Mouse (Mus musculus) left cerebral cortex, postnatal 36 days (tissue): ENCODE results near the gene Gfpt2. TPM values are rescaled to one million over a fixed set of nuclear protein-coding genes. Genes with fewer than 3 reads are reported as not detected.
"Not testable (repeated sequence)": the region's sequence is repeated elsewhere in the genome, so short reads cannot be mapped to it uniquely, and the experiment has no call there.

Experiments used
- DNase-seq, 2 experiments: peaks; one replicate each; pipeline ENCODE4 v3.0.0; 2021 to 2022; ENCODE audit warnings: low spot score in 2 of 2, mixed read lengths in 1 of 2
- intact Hi-C: fragments of 180-260 bp; cut with DNase I; formaldehyde crosslinking; loops from one replicate; pipeline ENCODE4 v1.15.1; 2025
- total RNA-seq, 2 experiments: library from RNA; stranded (reverse); gene quantifications; 2 replicates each; pipeline ENCODE4 v1.2.3; 2021

Gfpt2 gene
- total RNA-seq: 1 to 10 TPM; 7.6 to 8.0 TPM

DNA sequence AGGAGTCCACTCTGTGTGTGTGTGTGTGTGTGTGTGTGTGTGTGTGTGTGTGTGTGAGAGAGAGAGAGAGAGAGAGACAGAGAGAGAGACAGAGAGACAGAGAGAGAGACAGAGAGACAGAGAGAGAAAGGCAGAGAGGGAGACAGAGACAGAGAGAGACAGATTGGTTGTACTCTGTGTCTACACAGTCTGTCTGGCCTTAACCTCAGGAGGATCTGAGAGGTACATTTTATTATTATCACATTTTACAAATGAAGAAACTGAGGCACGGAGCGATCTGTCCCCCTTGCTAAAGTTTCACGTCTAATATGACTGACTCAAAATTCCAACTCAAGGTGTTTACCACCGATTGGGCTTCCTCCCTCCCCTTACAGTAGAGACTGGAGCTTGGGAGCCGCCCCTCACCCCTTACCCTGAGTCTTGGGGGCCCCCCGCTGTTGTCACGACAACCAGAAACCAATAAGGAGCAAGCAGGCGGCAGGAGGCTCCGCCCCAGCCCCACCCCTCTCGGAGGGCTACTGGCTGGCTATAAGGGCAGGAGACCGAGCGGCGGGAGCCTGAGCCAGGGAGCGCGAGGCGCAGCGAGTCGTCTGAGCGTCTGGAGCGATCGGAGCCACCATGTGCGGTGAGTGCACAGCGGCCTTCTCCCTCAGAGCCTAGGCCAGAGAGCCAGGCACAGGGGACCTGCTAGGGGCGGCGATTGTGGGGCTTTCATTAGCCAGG, at the start of gene Gfpt2:
Gfpt2 (plus strand) TSS at position 560 of the 723 bp plus-strand sequence.
- DNase-seq: peak; percentile 62 to 78
- intact Hi-C loops: loop anchor here (5.0 kb wide), 1 partner anchor 66 kb away; no protein-coding TSS in a partner anchor

DNA sequence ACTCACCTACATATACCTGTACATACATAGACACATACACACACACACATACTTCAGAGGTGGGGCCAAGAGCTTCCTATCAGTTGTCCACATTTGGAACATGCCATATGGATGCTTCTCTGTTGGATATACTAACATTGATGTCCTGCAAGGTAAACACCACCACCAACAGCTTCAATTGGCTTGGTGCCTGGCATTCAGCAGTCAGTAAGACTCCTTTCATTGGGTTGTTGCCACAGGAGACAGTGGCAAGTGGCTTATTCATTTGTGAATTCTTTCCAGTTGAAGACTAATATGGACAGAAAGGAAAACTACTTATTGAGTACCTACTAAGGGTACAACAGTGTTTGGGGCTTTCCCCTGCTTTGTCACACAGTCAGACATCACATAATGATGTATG, 49.0 kb upstream of the Gfpt2 start:
- intact Hi-C loops: no loop called here
- DNase-seq: no peak

DNA sequence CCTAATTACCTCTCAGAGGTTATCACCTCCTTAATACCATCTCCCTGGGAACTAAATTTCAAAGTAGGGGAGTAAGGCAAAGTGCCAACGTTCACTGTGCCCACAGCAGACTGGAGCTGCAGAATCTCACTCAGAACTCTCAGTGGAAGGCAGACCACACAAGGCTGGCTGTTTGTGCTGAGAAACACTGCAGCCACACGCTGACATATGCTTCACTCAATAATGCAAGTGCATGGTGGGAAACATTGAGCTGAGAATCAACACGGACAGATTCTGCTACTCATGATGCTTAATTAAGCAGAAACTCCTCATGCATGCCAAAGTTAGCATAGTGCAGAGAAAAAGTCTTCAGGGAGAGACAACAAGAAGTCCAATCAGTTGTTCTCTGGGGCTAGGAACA, 48.1 kb upstream of the Gfpt2 start:
- DNase-seq: no peak
- intact Hi-C loops: no loop called here

DNA sequence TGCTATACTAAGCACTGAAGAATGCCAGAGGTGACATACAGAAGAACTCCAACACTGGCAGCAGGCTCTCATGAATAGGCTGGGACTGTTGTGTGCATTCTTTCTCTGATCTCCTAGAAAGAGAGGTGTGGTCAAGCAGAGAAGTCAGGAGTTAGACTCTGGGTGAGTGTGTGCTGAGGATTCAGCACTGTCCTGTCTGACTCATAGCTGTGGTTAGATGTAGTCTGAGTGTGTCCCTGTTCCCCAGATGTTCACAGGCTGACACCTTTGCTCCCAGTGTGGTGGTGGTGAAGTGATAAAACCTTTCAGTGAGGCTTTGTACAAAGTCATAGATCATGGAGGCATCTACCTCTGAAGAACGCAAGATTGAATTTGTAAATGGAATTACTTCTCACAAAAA, 47.2 kb upstream of the Gfpt2 start:
- intact Hi-C loops: no loop called here
- DNase-seq: no peak

DNA sequence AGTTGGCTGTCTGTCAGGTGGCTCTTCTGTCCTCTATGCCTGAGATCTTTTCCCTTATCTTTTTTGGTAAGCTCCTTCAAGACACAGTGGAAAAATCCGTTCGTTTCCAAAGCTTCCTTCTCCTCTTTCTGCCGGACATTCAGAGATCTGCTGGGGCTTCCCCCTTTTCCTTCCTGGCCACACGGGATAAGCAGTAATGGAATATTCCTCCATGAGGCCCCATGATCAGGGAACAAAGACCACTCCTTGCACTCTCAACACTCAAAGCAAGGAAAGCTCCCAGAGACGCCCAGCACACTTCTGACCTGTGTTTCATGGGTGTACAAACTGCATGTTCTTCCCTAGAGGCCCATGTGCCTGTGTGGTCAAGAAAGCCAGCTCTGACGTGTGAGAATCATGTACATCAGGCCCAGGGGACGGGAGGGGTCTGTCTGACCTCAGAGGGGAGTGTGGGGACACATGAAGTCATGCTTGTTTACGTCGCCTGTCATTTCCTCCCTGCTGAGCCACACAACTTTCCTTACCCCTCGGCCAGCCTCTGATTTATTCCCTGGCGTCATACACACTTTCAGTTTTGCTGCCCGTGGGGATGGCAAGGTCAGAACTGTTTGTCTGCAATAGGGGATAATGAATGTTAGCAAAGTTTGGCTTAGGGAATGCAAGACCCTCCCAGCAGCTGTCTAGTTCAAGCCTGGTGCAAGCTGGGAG, 38.9 kb upstream of the Gfpt2 start:
- intact Hi-C loops: no loop called here
- DNase-seq: no peak

DNA sequence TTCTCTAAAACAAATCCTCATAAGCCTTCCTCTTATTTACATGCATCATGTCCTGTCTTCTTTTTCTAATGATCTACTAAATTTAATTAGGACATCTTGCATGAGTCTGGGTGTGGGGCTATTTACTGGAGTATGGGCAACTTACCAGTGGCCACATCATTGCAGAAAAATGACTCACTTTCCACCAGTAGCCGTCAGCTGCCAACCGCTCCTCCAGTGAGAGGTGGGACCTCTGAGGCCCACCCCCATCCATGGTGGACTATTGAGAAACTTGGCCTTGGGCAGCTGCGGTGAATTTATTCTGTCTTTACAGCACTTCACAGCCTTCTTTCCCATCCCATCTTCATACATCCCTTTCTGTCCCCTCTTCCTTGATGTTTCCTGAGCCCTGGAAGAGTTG, 35.9 kb upstream of the Gfpt2 start:
- intact Hi-C loops: no loop called here
- DNase-seq: no peak

DNA sequence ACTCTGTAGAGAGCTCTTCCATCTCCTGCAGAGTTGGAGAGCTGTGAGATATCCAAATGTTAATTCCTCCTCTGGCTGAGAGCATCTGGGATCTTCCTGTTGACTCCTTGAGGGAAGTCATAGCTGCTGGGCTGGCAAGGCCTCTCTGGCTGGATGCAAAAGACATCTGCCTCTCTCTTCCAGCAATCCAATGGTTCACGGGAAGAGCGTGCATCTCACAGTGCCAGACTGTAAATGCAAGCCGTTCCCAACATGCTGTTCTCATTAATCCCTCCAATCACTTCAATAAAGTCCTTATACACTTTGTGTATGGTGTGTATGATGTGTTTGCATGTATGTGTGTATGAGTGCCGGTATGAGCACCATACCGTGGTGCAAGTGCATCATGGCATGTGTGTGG, 32.8 kb upstream of the Gfpt2 start:
- intact Hi-C loops: no loop called here
- DNase-seq: no peak

DNA sequence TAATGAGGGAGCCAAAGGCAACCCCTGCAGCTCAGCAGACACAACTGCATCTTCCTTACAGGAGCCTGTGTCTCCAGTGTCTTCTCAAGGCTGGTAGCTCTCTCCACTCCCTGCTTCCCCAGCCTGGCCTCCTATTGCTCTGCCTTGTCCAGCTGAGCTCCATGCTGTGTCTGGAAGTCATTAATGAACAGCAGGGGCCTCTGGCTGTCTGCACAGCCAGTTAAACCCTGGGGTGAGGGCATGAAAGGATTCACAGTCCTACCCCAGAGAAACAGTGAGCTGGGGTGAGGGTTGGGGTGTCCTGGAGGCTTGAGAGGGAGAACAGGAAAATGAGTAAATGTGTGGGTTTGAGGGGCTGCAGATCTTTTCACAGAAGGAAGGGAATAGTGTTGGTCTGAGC, 30.4 kb upstream of the Gfpt2 start:
- intact Hi-C loops: no loop called here
- no peak for DNase-seq

DNA sequence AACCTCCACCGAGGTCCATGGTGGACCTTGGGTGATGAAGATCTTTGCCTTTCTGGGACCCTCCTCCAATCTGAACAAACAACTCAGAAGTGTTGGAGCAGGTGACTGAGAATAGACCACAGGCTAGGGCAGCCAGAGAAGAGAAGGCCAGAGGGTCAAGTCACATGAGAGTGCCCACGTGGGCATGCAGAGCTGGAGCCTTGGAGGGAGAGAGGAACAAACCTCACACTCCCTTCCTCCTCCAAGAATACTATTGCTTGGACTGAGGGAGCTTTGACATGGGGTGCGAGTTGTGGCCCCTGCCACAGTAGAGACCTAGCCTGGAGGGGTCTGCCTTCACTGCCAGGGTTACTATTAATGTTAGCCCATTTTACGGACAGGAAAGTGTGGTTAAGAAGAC, 30.0 kb upstream of the Gfpt2 start:
- intact Hi-C loops: no loop called here
- no peak for DNase-seq

DNA sequence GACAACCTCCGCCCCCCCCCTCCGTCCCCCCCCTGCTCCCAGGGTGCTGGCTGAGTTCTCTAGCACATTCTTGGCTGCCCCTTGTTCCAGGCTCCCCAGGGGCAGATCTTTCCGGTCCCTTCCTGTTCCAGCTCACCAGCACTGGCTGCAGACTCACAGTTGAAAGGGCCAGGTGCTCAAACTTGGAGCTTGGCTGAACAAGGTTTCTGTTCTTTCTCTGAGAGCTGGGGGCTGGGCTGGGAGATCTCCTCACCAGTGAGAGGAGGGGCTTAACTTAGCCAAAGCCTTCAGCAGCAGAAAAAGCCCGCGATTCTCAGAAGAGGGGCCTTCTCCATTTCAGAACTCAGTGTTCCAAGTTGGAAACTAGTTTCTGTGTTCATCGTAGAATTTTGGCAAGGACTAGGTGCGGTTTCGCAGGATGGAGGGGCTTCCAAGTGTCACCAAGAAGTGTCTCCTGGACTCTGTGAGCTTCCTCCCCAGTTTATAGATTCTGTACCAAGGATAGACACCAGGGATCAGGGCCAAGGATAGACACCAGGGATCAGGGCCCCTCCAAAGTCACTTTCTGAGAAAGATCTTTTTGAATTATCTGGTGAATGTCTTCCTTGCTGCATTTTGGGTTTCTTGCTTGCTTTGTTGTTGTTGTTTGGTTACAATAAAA, 29.2 kb upstream of the Gfpt2 start:
- intact Hi-C loops: no loop called here
- no peak for DNase-seq

DNA sequence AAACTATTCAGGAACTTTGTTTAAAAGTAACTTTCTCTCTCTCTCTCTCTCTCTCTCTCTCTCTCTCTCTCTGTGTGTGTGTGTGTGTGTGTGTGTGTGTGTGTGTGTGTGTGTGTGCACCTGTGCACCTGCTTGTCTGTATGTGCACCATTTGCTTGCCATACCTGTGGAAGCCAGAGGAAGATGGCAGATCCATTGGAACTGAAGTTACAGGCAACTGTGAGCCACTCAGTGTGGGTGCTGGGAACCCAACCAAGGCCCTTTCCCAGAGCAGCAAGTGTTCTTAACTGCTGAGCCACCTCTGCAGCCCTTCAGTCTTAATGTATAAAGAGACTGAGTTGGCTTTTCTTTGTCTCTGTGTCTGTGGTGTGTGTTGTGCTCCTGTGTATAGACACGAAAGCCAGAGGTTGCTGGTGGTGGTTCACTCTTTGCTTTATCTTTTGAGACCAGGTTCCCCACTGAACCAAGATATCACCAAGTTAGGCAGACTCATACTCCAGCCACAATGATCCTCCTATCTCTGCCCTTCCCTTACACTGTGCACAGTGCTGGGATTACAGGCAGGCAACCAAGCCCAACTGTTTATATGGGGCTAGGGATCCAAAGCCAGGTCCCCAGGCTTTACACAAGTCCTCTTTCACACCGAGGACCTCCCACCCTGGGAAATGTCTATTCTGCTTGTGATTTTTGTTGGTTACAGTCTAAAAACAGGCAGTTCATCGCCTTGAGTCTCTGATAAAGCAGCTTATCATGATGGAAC, 28.4 kb upstream of the Gfpt2 start:
- DNase-seq: no peak
- intact Hi-C loops: no loop called here

DNA sequence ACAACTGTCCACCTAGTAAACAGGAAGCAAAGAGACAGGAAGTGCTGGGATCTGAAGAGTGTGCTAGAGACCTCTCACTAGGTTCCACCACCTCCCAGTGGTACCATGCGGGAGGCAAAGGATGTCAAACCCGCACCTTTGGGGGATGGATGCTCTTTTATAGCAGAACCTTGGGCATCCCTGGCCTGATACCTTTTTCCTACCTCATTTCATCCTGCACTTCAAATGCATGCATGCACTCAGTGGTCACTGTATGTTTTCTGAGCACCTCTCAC, 27.9 kb upstream of the Gfpt2 start:
- intact Hi-C loops: no loop called here

DNA sequence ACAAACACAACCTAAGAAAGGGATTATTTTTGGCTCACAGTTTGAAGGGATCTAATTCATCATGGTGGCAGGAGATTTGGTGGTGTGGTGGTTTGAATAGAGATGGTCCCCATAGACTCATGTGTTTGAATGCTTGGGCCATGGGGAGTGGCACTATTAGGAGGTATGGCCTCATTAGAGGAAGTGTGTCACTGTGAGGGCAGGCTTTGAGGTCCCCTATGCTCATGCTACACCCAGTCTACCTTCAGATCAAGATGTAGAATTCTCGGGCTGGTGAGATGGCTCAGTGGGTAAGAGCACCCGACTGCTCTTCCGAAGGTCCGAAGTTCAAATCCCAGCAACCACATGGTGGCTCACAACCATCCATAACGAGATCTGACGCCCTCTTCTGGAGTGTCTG, 26.5 kb upstream of the Gfpt2 start:
- intact Hi-C loops: not testable (repeated sequence)

More for the DNA sequence above, 27.9 kb upstream of the Gfpt2 start:
- DNase-seq: no peak

DNA sequence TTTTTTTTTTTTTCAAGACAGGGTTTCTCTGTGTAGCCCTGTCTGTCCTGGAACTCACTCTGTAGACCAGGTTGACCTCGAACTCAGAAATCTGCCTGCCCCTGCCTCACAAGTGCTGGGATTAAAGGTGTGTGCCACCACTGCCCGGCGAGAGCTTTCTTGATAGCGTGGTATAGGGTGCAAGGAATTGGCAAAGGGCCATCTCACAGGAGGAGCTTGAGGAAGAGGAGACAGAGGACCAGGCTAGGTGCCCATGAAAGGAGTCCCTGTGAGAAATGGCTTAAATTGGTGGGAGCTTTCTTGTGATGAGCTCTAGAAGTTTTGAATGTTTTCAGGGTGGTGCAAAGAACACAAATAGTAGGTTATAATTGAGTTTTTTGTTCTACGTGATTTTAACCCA, 25.2 kb upstream of the Gfpt2 start:
- DNase-seq: no peak
- intact Hi-C loops: no loop called here

More for the DNA sequence above, 26.5 kb upstream of the Gfpt2 start:
- DNase-seq: not testable (repeated sequence)

DNA sequence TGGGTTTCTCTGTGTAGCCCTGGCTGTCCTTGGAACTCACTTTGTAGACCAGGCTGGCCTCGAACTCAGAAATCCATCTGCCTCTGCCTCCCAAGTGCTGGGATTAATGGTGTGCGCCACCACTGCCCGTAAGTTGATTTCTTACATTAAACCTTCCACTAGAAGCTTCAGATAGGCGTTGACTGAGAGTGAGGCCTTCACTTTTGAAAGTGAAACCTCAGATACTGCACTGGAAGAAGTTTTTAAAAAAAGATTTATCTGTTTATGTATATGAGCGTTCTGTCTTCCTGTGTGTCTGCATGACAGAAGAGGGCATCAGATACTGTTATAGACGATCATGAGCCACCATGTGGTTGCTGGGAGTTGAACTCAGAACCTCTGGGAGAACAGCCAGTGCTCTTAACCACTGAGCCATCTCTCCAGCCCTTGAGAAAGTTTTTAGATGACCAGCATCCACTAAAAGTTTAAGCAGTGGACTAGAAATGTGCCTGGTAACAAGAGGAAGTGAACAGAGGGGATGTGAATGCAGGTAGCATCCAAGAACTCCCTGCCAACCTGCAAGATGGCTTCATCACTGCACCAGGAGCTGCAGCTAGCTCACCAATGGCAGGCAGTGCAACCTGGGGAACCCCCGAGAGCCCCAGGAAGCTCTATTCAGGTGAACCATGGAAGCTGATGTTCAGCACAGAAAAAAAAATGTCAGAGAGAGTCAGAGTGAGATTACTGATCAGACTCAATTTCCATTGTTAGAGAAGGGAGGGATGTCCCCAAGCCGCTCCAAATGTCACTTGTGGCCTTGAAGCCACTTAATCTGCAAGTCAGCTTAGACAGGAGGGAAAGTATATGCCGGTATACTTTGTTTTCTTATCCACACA, 23.1 kb upstream of the Gfpt2 start:
- intact Hi-C loops: no loop called here
- no peak for DNase-seq

DNA sequence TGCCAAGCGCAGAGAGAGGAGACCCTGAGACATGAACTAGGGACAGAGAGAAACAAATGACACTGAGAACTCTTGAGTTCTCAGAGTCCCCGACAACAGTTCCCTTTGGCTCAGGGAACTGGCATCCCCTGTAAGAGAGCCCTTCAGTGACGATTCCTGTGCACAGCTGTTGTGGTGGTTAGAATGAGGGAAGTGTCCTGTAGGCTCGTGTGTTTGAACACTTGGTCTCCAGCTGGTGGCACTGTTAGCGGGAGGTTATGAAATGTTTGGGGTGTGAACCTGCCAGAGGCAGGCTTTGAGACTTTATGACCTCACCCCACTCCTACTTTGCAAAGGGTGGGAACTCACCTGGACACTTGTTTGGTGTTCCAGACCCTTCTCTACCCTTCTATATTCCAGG, 21.7 kb upstream of the Gfpt2 start:
- intact Hi-C loops: no loop called here
- DNase-seq: no peak

DNA sequence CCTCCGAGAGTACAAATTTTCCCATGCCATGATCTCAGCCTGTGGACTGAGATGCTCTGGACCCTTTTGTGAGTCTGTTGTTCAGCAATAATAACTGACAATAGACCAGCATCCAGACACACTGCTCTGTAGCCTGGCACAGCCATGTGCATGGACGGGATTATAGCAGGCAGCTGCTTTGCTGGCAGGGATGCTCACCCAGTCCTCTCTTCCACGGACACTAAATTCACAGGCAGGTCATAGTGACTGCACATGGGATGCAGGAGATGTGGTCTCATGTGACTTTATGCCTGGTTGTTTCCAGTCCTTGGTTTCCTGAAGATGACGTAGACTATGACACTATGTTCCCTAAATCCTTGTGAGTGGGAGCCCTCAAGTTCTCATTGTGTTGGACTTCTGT, 19.1 kb upstream of the Gfpt2 start:
- DNase-seq: no peak
- intact Hi-C loops: no loop called here

DNA sequence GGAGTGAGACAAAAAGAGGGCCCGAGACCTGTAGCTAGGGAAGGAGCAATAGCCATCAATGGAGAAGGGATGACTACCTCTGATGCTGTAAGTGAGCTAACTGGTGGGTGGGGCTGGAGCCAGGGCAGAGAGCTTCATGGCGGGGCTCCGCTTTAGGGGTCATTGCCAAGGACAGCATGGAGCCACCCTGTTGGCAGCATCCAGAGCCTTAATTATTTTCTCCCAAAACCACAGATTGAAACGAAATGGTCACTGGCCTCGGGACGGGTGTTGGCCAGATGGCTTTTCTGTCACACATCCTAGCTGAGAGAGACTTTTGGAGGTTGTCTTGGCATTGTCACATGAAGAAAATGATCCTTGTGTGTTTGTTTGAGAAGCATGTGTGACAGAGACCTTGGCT, 15.1 kb upstream of the Gfpt2 start:
- intact Hi-C loops: no loop called here
- DNase-seq: no peak

DNA sequence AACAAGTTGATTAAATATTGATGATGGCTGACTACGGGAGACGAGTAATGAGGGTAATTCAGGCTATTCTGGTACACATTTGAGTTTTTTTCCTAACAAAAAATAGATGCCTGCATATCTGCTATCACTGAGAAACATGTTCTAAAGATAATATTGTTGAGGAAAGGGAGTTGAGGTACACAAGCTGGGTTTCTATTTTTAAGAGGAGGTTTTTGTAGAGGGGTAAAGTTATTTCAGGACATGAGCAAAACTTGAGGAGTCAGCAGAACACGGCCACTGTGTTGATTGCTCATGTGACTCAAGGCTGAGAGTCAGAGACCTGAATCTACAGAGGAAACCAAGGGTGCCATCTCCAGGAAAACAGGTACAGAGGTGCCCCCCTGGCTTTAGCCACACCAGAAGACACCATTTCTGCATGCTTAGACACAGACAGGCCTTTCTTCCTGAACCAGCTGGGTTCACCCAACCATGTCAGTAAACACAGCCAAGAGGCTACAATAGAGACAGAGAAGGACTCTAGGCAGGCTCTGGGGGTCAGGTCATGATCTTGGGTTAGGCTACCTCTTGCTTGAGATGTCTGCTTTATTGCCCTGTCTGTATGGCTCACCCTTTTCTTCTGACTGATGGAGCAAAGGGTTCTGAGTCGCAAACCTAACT, 13.7 kb upstream of the Gfpt2 start:
- intact Hi-C loops: no loop called here
- DNase-seq: no peak
